ENCODE assay signal across 1 mouse cellular context in the genomic region with DNA sequence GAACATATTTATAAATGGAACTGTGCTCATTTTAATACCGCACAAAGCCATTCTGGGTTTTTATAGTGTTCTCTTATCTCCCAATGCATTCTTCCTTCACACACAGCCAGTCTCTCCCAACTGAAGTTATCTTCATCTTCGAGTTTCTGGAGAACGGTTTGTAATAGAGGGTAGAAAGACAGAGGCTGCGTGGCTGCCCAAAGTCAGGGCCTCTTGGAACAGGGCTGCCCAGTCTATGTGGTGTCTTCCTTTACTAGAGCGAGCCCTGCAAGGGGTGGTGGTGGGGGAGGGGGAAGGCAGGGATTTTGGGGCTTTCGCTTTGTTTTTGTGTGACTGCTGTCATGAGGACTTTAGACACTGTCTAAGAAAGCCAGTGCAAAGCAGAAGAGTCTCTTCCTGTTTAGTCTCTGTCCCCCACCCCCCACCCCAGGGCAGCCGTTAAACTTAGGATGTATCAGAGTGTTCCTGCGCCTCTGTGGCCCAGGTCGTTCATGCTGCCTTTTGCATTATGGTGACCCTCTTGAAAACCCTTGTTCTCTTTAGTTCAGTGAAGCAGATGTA.
TF ChIP-seq lines count a peak whose summit lies in the region.

No protein-coding gene starts in this region.

TF ChIP-seq in MEL, 35 proteins besides CTCF, POLR2A, EP300 and RAD21 (continued from another document):
- TF ChIP-seq CHD2 (IDR thresholded peaks at IDR 0.05; ENCODE audit: low read length), result peak; percentile 46
- TF ChIP-seq POLR2AphosphoS5 (IDR thresholded peaks at IDR 0.05; ENCODE audit: borderline replicate concordance, low read depth, low read length), result no peak
- TF ChIP-seq POLR2AphosphoS2 (IDR thresholded peaks at IDR 0.05; ENCODE audit: low read length), result peak; percentile 61; the same call in 1 of the 2 replicates
- TF ChIP-seq USF2 (IDR thresholded peaks at IDR 0.05; ENCODE audit: borderline replicate concordance in 1 of 2, insufficient read depth in 1 of 2, low read depth in 1 of 2, low read length in 2 of 2), result no peak
- peak; percentile 87 for TF ChIP-seq GATA1 (IDR thresholded peaks at IDR 0.05; ENCODE audit: low read depth, low read length)
- peak; percentile 61; the same call in 1 of the 2 replicates for TF ChIP-seq RCOR1 (IDR thresholded peaks at IDR 0.05; ENCODE audit: low read depth, low read length)
- peak; percentile 48; the same call in 1 of the 2 replicates for TF ChIP-seq BHLHE40 (IDR thresholded peaks at IDR 0.05; ENCODE audit: borderline replicate concordance, low read depth, low read length)
- TF ChIP-seq TBP (IDR thresholded peaks at IDR 0.05; ENCODE audit: low read depth, low read length), result peak; percentile 95
- TF ChIP-seq NELFE (IDR thresholded peaks at IDR 0.05; ENCODE audit: low read depth, low read length), result peak; percentile 50
- no peak for TF ChIP-seq NRF1 (IDR thresholded peaks at IDR 0.05; ENCODE audit: insufficient read depth, low read depth, low read length, poor library complexity, severe bottlenecking)
- TF ChIP-seq MAZ (IDR thresholded peaks at IDR 0.05; ENCODE audit: low read depth, low read length), result no peak
- TF ChIP-seq MAX (IDR thresholded peaks at IDR 0.05; ENCODE audit: low read length), result no peak; the same call in 1 of the 2 replicates
- TF ChIP-seq MXI1 (IDR thresholded peaks at IDR 0.05; ENCODE audit: low read depth, low read length), result peak; percentile 61
- peak; percentile 59; the same call in 1 of the 2 replicates for TF ChIP-seq SIN3A (IDR thresholded peaks at IDR 0.05; ENCODE audit: low read length)
- peak; percentile 58; the same call in 1 of the 2 replicates for TF ChIP-seq MYC (IDR thresholded peaks at IDR 0.05; ENCODE audit: low read depth, low read length)
- TF ChIP-seq JUND (IDR thresholded peaks at IDR 0.05; ENCODE audit: low read depth, low read length), result no peak
- TF ChIP-seq ZC3H11A (IDR thresholded peaks at IDR 0.05; ENCODE audit: low read depth, low read length), result peak; percentile 15; the same call in 1 of the 2 replicates
- no peak for TF ChIP-seq KAT2A (conservative IDR thresholded peaks at IDR 0.05; ENCODE audit: low read depth, low read length)
- TF ChIP-seq MAFK (IDR thresholded peaks at IDR 0.05; ENCODE audit: borderline replicate concordance, low read depth, low read length), result no peak; the same call in 1 of the 2 replicates
- TF ChIP-seq E2F4 (IDR thresholded peaks at IDR 0.05; ENCODE audit: borderline replicate concordance, low read depth, low read length), result no peak
- TF ChIP-seq MYB (IDR thresholded peaks at IDR 0.05; ENCODE audit: low read depth, low read length), result no peak; the same call in 1 of the 2 replicates
- no peak for TF ChIP-seq ETS1 (IDR thresholded peaks at IDR 0.05; ENCODE audit: low read depth, low read length)
- no peak for TF ChIP-seq UBTF (IDR thresholded peaks at IDR 0.05; ENCODE audit: borderline replicate concordance, insufficient read depth, low read depth, low read length)
- TF ChIP-seq ZNF384 (IDR thresholded peaks at IDR 0.05; ENCODE audit: low read depth, low read length), result no peak
- no peak; the same call in 1 of the 2 replicates for TF ChIP-seq ELF1 (IDR thresholded peaks at IDR 0.05; ENCODE audit: low read depth, low read length)
- peak; percentile 99 for TF ChIP-seq ZMIZ1 (IDR thresholded peaks at IDR 0.05; ENCODE audit: low read depth, low read length)
